Mouse (Mus musculus) myocyte (in vitro differentiated cells): ENCODE data around the gene Akr7a5. TPM values are rescaled to one million over a fixed set of nuclear protein-coding genes. Genes with fewer than 3 reads are reported as not detected.

Experiments
- H3K27me3 ChIP-seq: one replicate; pipeline ENCODE4 v1.6.1; 2011; ENCODE audit not compliant: control insufficient read depth, insufficient read depth, insufficient read length
- H3K36me3 ChIP-seq: one replicate; pipeline ENCODE4 v1.6.1; 2011; ENCODE audit not compliant: control insufficient read depth, insufficient read depth
- H3K4me2 ChIP-seq: one replicate; pipeline ENCODE4 v1.6.1; 2011; ENCODE audit warnings: low read depth, control low read depth
- H3K4me3 ChIP-seq: one replicate; pipeline ENCODE4 v1.5.1; 2011; ENCODE audit warnings: mild to moderate bottlenecking, control low read depth, moderate library complexity
- H3K79me2 ChIP-seq: one replicate; pipeline ENCODE4 v1.6.1; 2011; ENCODE audit not compliant: control insufficient read depth, insufficient read depth
- H3ac ChIP-seq: one replicate; pipeline ENCODE4 v1.6.1; 2011; ENCODE audit not compliant: control insufficient read depth, insufficient read length
- CEBPB ChIP-seq: IDR thresholded peaks from 2 replicates; pipeline ENCODE4 v1.6.1; 2011; ENCODE audit warnings: mild to moderate bottlenecking, moderate library complexity; ENCODE audit not compliant: poor library complexity, insufficient read depth, severe bottlenecking
- E2F4 ChIP-seq: IDR thresholded peaks from one replicate; pipeline ENCODE4 v1.6.1; 2011; ENCODE audit warnings: mild to moderate bottlenecking, control low read depth, moderate library complexity; ENCODE audit not compliant: insufficient read depth
- MAX ChIP-seq: IDR thresholded peaks from one replicate; pipeline ENCODE4 v1.6.1; 2011; ENCODE audit warnings: low read depth, mild to moderate bottlenecking, control low read depth
- MYOD1 ChIP-seq, 3 experiments: IDR thresholded peaks; one replicate each; pipeline ENCODE4 v1.6.1; 2011; ENCODE audit warnings: control low read depth in 2 of 3, low read depth in 2 of 3, mild to moderate bottlenecking in 2 of 3, moderate library complexity in 1 of 3; ENCODE audit not compliant: insufficient read length in 2 of 3, control insufficient read depth in 1 of 3
- MYOG ChIP-seq, 3 experiments: IDR thresholded peaks; one replicate each; pipeline ENCODE4 v1.6.1; 2011; ENCODE audit warnings: control low read depth in 2 of 3, low read depth in 2 of 3, mild to moderate bottlenecking in 2 of 3; ENCODE audit not compliant: insufficient read length in 2 of 3, control insufficient read depth in 1 of 3, insufficient read depth in 1 of 3
- POLR2A ChIP-seq: IDR thresholded peaks from one replicate; pipeline ENCODE4 v1.6.1; 2011; ENCODE audit warnings: low read depth, mild to moderate bottlenecking, control low read depth, moderate library complexity; ENCODE audit not compliant: insufficient read length
- POLR2AphosphoS2 ChIP-seq: IDR thresholded peaks from one replicate; pipeline ENCODE4 v1.6.1; 2011; ENCODE audit warnings: low read depth, control low read depth; ENCODE audit not compliant: insufficient read length
- REST ChIP-seq: IDR thresholded peaks from one replicate; pipeline ENCODE4 v1.6.1; 2011; ENCODE audit warnings: mild to moderate bottlenecking, control low read depth, moderate library complexity; ENCODE audit not compliant: insufficient read depth, insufficient read length
- SRF ChIP-seq: IDR thresholded peaks from one replicate; pipeline ENCODE4 v1.6.1; 2011; ENCODE audit warnings: low read depth; ENCODE audit not compliant: control insufficient read depth, insufficient read length
- TCF12 ChIP-seq: IDR thresholded peaks from one replicate; pipeline ENCODE4 v1.6.1; 2011; ENCODE audit warnings: mild to moderate bottlenecking, control low read depth; ENCODE audit not compliant: poor library complexity, insufficient read depth, severe bottlenecking
- TCF3 ChIP-seq: IDR thresholded peaks from one replicate; pipeline ENCODE4 v1.6.1; 2011; ENCODE audit warnings: low read depth, control low read depth; ENCODE audit not compliant: insufficient read length
- USF1 ChIP-seq: IDR thresholded peaks from one replicate; pipeline ENCODE4 v1.6.1; 2011; ENCODE audit warnings: low read depth, mild to moderate bottlenecking, control low read depth, moderate library complexity
- polyA plus RNA-seq: library from polyadenylated mRNA; unstranded; fragments of >200 nt; fragmentation: generic; extraction: Trizol; gene quantifications from one replicate; pipeline ENCODE4 v1.2.1, GENCODE M21; 2012; ENCODE audit warnings: missing spikeins

Akr7a5 gene
- polyA plus RNA-seq, 1 experiment: 48.8 TPM

- Histone ChIP-seq H3K4me2 (no peak overlapping the region), H3K27me3 (no peaks in the 10 kb centered on the region), H3ac (no peak overlapping the region), H3K4me3 (no peak overlapping the region), H3K36me3 (no peaks in the 10 kb centered on the region), H3K79me2 (no peaks in the 10 kb centered on the region)
- no peak for TF ChIP-seq POLR2A
- TF ChIP-seq USF1: no peak
Measured at GRCm38 (mm10) chr4:139307916-139308315, 2.6 kb upstream of the Akr7a5 start.

- TF ChIP-seq TCF12: no peak
- no peak for TF ChIP-seq POLR2A
- no peak for TF ChIP-seq TCF3
- TF ChIP-seq SRF: no peak
- TF ChIP-seq MAX: no peak
- TF ChIP-seq CEBPB: no peak
- no peak for TF ChIP-seq E2F4
- no peak for TF ChIP-seq MYOG (IDR thresholded peaks at IDR 0.05; ENCODE audit: control insufficient read depth in 1 of 3, insufficient read depth in 1 of 3, insufficient read length in 2 of 3, low read depth in 2 of 3)
- TF ChIP-seq USF1: no peak
- no peak for TF ChIP-seq MYOD1 (IDR thresholded peaks at IDR 0.05; ENCODE audit: control insufficient read depth in 1 of 3, insufficient read length in 2 of 3, low read depth in 2 of 3)
- no peak for TF ChIP-seq POLR2AphosphoS2
- no peak for TF ChIP-seq REST
- peak overlapping the region; percentile 93 for H3K4me2 ChIP-seq
- no peaks in the 10 kb centered on the region for H3K36me3 ChIP-seq
- H3ac ChIP-seq: peak overlapping the region; percentile 47
- H3K79me2 ChIP-seq: no peaks in the 10 kb centered on the region
- no peaks in the 10 kb centered on the region for H3K27me3 ChIP-seq
- peak overlapping the region; percentile 43 for H3K4me3 ChIP-seq
Measured at GRCm38 (mm10) chr4:139309651-139310050, 893 bp upstream of the Akr7a5 start.

- H3K4me2 ChIP-seq: peak overlapping the region; percentile 76
- H3ac ChIP-seq: peak overlapping the region; percentile 47
- peak overlapping the region; percentile 43 for H3K4me3 ChIP-seq
- TF ChIP-seq POLR2A (no peak), REST (no peak), SRF (no peak), USF1 (no peak), E2F4 (no peak), MAX (no peak), MYOD1 (IDR thresholded peaks at IDR 0.05; ENCODE audit: control insufficient read depth in 1 of 3, insufficient read length in 2 of 3, low read depth in 2 of 3) (no peak), POLR2AphosphoS2 (no peak), TCF12 (no peak), TCF3 (no peak), CEBPB (no peak), MYOG (IDR thresholded peaks at IDR 0.05; ENCODE audit: control insufficient read depth in 1 of 3, insufficient read depth in 1 of 3, insufficient read length in 2 of 3, low read depth in 2 of 3) (no peak)
- no peaks in the 10 kb centered on the region for H3K79me2 ChIP-seq
- H3K27me3 ChIP-seq: no peaks in the 10 kb centered on the region
- no peaks in the 10 kb centered on the region for H3K36me3 ChIP-seq
Measured at GRCm38 (mm10) chr4:139310899-139311701, 556 bp downstream of the Akr7a5 start.

- Histone ChIP-seq H3ac (no peak overlapping the region), H3K27me3 (no peaks in the 10 kb centered on the region), H3K79me2 (no peaks in the 10 kb centered on the region), H3K4me3 (peak overlapping the region; percentile 43), H3K4me2 (peak overlapping the region; percentile 76), H3K36me3 (no peaks in the 10 kb centered on the region)
- TF ChIP-seq POLR2A (no peak), E2F4 (no peak), SRF (no peak), TCF3 (no peak), USF1 (no peak), POLR2AphosphoS2 (no peak), TCF12 (no peak), MYOD1 (IDR thresholded peaks at IDR 0.05; ENCODE audit: control insufficient read depth in 1 of 3, insufficient read length in 2 of 3, low read depth in 2 of 3) (no peak), CEBPB (no peak), MYOG (IDR thresholded peaks at IDR 0.05; ENCODE audit: control insufficient read depth in 1 of 3, insufficient read depth in 1 of 3, insufficient read length in 2 of 3, low read depth in 2 of 3) (no peak), MAX (no peak), REST (no peak)
Measured at GRCm38 (mm10) chr4:139311707-139312106, 1.2 kb downstream of the Akr7a5 start.

GRCm38 (mm10) chr4:139312632-139313031 lies 2.1 kb downstream of the Akr7a5 start:
- Histone ChIP-seq H3K79me2 (no peaks in the 10 kb centered on the region), H3K4me3 (no peak overlapping the region), H3K36me3 (no peaks in the 10 kb centered on the region), H3K4me2 (no peak overlapping the region), H3K27me3 (no peaks in the 10 kb centered on the region), H3ac (no peak overlapping the region)
- no peak for TF ChIP-seq REST
